Mouse (Mus musculus): ENCODE data around the gene Ubash3a. TPM values are rescaled to one million over a fixed set of nuclear protein-coding genes. Genes with fewer than 3 reads are reported as not detected.
A peak's percentile ranks its signal among the peaks of the same experiment; 100 is the strongest.

Ubash3a gene
- total and polyA plus RNA-seq, 3 experiments: 0.33 TPM; not detected in 2

DNA sequence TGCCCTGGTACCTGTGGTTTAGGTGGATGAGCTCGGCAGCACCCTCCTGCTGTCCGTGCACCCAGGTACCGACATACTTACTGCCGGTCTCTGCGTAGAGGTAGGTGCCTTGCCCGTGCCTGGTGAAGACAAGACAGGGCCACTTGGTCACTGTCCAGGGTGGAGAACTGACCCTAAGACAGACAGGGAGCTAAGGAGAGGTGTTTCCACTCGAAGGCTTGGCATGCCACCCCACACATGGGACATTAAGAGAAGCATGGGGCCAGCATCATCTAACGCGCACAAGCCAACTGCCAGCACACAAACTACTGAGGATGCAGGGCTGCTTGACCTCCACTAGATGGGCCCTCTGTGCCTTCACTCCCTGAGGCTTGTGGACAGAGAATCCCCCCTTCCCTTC lies 58.2 kb downstream of the Ubash3a start:
- Histone ChIP-seq H3K4me3 (ENCODE audit: low read depth, low read length) (peak overlapping the region; percentile 21; the same call in 1 of the 2 replicates), H3K36me3 (replicated peaks) (no peaks in the 10 kb centered on the region), H3K27me3 (ENCODE audit: insufficient read depth, low read length) (no peaks in the 10 kb centered on the region), H3K9me3 (replicated peaks) (peaks cover 61% of the 10 kb centered on the region), H3K4me1 (ENCODE audit: insufficient read depth, low read depth, low read length) (no peaks in the 10 kb centered on the region)
- TF ChIP-seq GATA1 (IDR thresholded peaks at IDR 0.05; ENCODE audit: borderline replicate concordance, low read length) (no peak), TAL1 (conservative IDR thresholded peaks at IDR 0.05; ENCODE audit: low read depth, low read length) (no peak), GATA2 (IDR thresholded peaks at IDR 0.05; ENCODE audit: borderline replicate concordance, low read depth, low read length) (no peak), CTCF (IDR thresholded peaks at IDR 0.05; ENCODE audit: low read depth, low read length) (no peak)
- DNase-seq (ENCODE audit: low spot score) (no peak), ATAC-seq (ENCODE audit: extremely low read depth, insufficient number of reproducible peaks, low FRiP score, poor library complexity, severe bottlenecking) (no peak)

DNA sequence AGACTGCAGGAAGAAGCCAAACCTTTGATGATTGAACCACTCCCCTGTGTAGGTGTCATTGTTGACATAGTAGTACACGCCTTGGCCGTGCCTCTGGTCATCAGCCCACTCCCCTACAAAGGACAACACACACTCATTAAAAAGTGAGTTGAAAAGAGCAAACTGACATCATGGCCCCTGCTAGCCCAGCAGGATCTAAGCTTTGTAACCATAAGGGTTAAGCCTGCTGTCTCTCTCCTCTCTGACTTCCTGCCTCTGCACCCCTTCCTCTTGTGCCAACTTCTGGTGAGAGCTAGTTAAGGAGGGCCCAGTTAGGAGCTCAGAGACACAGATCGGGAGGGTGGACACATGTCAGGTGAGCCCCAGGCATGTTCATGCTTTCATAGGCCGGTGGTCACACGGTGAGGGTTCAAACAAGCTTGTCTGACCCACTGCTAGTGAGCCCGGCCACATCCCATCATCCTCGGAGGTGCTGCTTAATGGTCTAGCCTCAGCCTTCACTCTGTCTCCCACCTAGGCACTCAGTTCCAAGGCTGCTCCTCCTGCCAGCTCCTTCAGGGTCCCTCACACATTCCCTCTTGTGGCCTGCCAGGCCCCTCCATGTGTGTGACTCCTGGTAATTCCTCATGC lies 58.8 kb downstream of the Ubash3a start:
- no peak for TF ChIP-seq TAL1 (conservative IDR thresholded peaks at IDR 0.05; ENCODE audit: low read depth, low read length)
- TF ChIP-seq CTCF (IDR thresholded peaks at IDR 0.05; ENCODE audit: low read depth, low read length): no peak
- no peak for TF ChIP-seq GATA1 (IDR thresholded peaks at IDR 0.05; ENCODE audit: borderline replicate concordance, low read length)
- TF ChIP-seq GATA2 (IDR thresholded peaks at IDR 0.05; ENCODE audit: borderline replicate concordance, low read depth, low read length): no peak
- no peak for TF ChIP-seq POLR2AphosphoS5 (IDR thresholded peaks at IDR 0.05; ENCODE audit: insufficient replicate concordance, low read depth, low read length)

DNA sequence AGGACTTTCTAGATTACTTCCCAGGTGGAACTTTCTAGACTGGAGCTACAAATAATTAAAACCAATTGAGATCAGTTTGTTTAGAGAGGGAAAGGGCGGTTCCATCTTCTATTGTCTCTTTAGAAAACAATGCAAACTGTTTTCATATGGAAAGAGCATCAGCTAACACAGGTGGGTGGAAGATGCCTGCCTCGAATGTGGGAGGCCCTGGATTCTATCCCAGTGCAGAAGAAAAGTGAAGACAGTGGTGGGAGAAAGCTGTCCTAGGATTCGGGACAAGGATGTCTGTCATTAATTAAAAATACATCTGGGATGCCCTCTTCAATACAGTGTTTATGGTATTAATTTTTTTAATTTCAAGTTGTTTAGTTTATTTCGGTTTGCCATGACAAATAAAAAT lies 59.5 kb downstream of the Ubash3a start:
- TF ChIP-seq POLR2AphosphoS5 (IDR thresholded peaks at IDR 0.05; ENCODE audit: insufficient replicate concordance, low read depth, low read length) (no peak), TAL1 (conservative IDR thresholded peaks at IDR 0.05; ENCODE audit: low read depth, low read length) (no peak), GATA2 (IDR thresholded peaks at IDR 0.05; ENCODE audit: borderline replicate concordance, low read depth, low read length) (no peak), CTCF (IDR thresholded peaks at IDR 0.05; ENCODE audit: low read depth, low read length) (no peak), GATA1 (IDR thresholded peaks at IDR 0.05; ENCODE audit: borderline replicate concordance, low read length) (no peak)
- ATAC-seq (ENCODE audit: extremely low read depth, insufficient number of reproducible peaks, low FRiP score, poor library complexity, severe bottlenecking) (no peak), DNase-seq (ENCODE audit: low spot score) (no peak)
- Histone ChIP-seq H3K9me3 (replicated peaks) (peaks cover 56% of the 10 kb centered on the region), H3K36me3 (replicated peaks) (no peaks in the 10 kb centered on the region), H3K4me1 (ENCODE audit: insufficient read depth, low read depth, low read length) (no peaks in the 10 kb centered on the region), H3K4me3 (ENCODE audit: low read depth, low read length) (no peak overlapping the region), H3K27me3 (ENCODE audit: insufficient read depth, low read length) (no peaks in the 10 kb centered on the region)

More for the DNA sequence above, 58.8 kb downstream of the Ubash3a start:
- H3K36me3 ChIP-seq (replicated peaks): no peaks in the 10 kb centered on the region
- no peaks in the 10 kb centered on the region for H3K4me1 ChIP-seq (ENCODE audit: insufficient read depth, low read depth, low read length)
- peaks cover 60% of the 10 kb centered on the region for H3K9me3 ChIP-seq (replicated peaks)
- H3K27me3 ChIP-seq (ENCODE audit: insufficient read depth, low read length): no peaks in the 10 kb centered on the region
- no peak overlapping the region for H3K4me3 ChIP-seq (ENCODE audit: low read depth, low read length)
- ATAC-seq (ENCODE audit: extremely low read depth, insufficient number of reproducible peaks, low FRiP score, poor library complexity, severe bottlenecking) (no peak), DNase-seq (ENCODE audit: low spot score) (no peak)

DNA sequence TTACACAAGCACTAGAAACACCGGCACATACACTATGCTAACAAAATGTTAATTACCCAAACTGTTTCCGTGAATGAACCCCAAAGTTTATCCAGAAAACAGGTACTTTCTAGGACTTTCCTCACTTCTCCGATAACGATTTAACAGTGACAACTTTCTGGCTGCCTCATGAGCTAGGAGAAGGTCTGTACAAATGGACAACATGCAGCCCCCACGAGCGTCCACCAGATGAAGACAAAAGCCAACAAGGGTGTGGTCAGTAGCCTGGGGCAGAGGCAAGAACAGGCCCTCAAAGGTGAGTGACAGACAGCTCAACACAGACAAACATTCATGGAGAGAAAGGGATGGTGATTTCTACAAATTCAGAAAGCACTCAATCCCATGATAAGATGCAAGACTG lies 59.9 kb downstream of the Ubash3a start:
- DNase-seq (ENCODE audit: low spot score) (no peak), ATAC-seq (ENCODE audit: extremely low read depth, insufficient number of reproducible peaks, low FRiP score, poor library complexity, severe bottlenecking) (no peak)
- Histone ChIP-seq H3K9me3 (replicated peaks) (peaks cover 56% of the 10 kb centered on the region), H3K27me3 (ENCODE audit: insufficient read depth, low read length) (no peaks in the 10 kb centered on the region), H3K4me1 (ENCODE audit: insufficient read depth, low read depth, low read length) (no peaks in the 10 kb centered on the region), H3K4me3 (ENCODE audit: low read depth, low read length) (no peak overlapping the region), H3K36me3 (replicated peaks) (no peaks in the 10 kb centered on the region)
- TF ChIP-seq POLR2AphosphoS5 (IDR thresholded peaks at IDR 0.05; ENCODE audit: insufficient replicate concordance, low read depth, low read length): no peak
- TF ChIP-seq GATA1 (IDR thresholded peaks at IDR 0.05; ENCODE audit: borderline replicate concordance, low read length): no peak
- TF ChIP-seq CTCF (IDR thresholded peaks at IDR 0.05; ENCODE audit: low read depth, low read length): no peak
- no peak for TF ChIP-seq GATA2 (IDR thresholded peaks at IDR 0.05; ENCODE audit: borderline replicate concordance, low read depth, low read length)

DNA sequence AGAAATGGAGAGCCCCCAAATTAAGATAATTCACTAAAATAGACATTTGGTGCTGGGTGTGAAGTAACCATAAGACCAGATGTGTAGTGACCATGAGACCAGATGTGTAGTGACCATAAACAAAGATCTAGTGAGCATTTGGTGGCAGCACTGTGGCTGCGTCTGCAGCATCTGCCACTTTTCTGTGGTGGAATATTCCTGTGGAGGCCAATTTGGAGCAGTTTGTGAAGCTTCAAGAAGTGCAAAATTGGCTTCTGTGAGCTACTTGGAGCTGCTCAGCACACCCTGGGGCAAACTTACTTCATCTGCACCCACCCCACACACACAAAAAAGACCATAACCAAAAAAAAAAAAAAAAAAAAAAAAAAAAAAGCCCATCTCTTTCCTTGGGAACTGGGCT lies 60.3 kb downstream of the Ubash3a start:
- DNase-seq (ENCODE audit: low spot score) (no peak), ATAC-seq (ENCODE audit: extremely low read depth, insufficient number of reproducible peaks, low FRiP score, poor library complexity, severe bottlenecking) (no peak)
- H3K27me3 ChIP-seq (ENCODE audit: insufficient read depth, low read length): no peaks in the 10 kb centered on the region
- no peak overlapping the region for H3K4me3 ChIP-seq (ENCODE audit: low read depth, low read length)
- H3K9me3 ChIP-seq (replicated peaks): peaks cover 57% of the 10 kb centered on the region
- no peak for TF ChIP-seq GATA2 (IDR thresholded peaks at IDR 0.05; ENCODE audit: borderline replicate concordance, low read depth, low read length)
- no peak for TF ChIP-seq POLR2AphosphoS5 (IDR thresholded peaks at IDR 0.05; ENCODE audit: insufficient replicate concordance, low read depth, low read length)
- TF ChIP-seq GATA1 (IDR thresholded peaks at IDR 0.05; ENCODE audit: borderline replicate concordance, low read length): no peak
- TF ChIP-seq CTCF (IDR thresholded peaks at IDR 0.05; ENCODE audit: low read depth, low read length): no peak
- TF ChIP-seq TAL1 (conservative IDR thresholded peaks at IDR 0.05; ENCODE audit: low read depth, low read length): no peak
- H3K4me1 ChIP-seq (ENCODE audit: insufficient read depth, low read depth, low read length): no peaks in the 10 kb centered on the region
- H3K36me3 ChIP-seq (replicated peaks): no peaks in the 10 kb centered on the region

DNA sequence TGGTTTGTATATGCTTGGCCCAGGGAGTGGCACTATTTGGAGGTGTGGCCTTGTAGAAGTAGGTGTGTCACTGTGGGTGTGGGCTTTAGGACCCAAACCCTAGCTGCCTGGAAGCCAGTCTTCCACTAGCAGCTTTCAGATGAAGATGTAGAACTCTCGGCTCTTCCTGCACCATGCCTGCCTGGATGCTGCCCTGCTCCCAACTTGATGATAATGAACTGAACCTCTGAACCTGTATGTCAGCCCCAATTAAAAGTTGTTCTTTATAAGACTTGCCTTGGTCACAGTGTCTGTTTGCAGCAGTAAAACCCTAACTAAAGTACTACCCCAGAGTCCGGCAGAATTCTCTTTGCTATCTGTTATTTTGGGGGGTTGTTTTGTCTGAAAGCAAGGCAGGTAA lies 62.1 kb downstream of the Ubash3a start:
- Histone ChIP-seq H3K27me3 (ENCODE audit: insufficient read depth, low read length) (no peaks in the 10 kb centered on the region), H3K4me1 (ENCODE audit: insufficient read depth, low read depth, low read length) (no peaks in the 10 kb centered on the region), H3K4me3 (ENCODE audit: low read depth, low read length) (no peak overlapping the region), H3K36me3 (replicated peaks) (no peaks in the 10 kb centered on the region), H3K9me3 (replicated peaks) (peaks cover 53% of the 10 kb centered on the region)
- TF ChIP-seq POLR2AphosphoS5 (IDR thresholded peaks at IDR 0.05; ENCODE audit: insufficient replicate concordance, low read depth, low read length) (no peak), GATA1 (IDR thresholded peaks at IDR 0.05; ENCODE audit: borderline replicate concordance, low read length) (no peak), GATA2 (IDR thresholded peaks at IDR 0.05; ENCODE audit: borderline replicate concordance, low read depth, low read length) (no peak), TAL1 (conservative IDR thresholded peaks at IDR 0.05; ENCODE audit: low read depth, low read length) (no peak)
- ATAC-seq (ENCODE audit: extremely low read depth, insufficient number of reproducible peaks, low FRiP score, poor library complexity, severe bottlenecking) (no peak), DNase-seq (ENCODE audit: low spot score) (no peak)
